Mouse (Mus musculus) E14TG2a.4 (cell line): ENCODE measurements around the gene Fkbp6.

ENCODE experiments used
- H3K27me3 ChIP-seq: 2 replicates; pipeline ENCODE4 v1.6.1; 2014; ENCODE audit warnings: low read length, control low read depth; ENCODE audit not compliant: insufficient read depth
- H3K36me3 ChIP-seq: 2 replicates; pipeline ENCODE4 v1.6.1; 2014; ENCODE audit warnings: low read length, control low read depth; ENCODE audit not compliant: insufficient read depth
- H3K4me1 ChIP-seq: replicated peaks from 2 replicates; pipeline ENCODE4 v1.6.1; 2014; ENCODE audit warnings: low read depth, low read length, control low read depth
- H3K4me3 ChIP-seq: replicated peaks from 2 replicates; pipeline ENCODE4 v1.5.1; 2014; ENCODE audit warnings: mild to moderate bottlenecking, low read length
- H3K9me3 ChIP-seq: 2 replicates; pipeline ENCODE4 v1.6.1; 2014; ENCODE audit warnings: low read length, control low read depth
- CTCF ChIP-seq: conservative IDR thresholded peaks from 2 replicates; pipeline ENCODE4 v1.5.1; 2014; ENCODE audit warnings: low read length
- NANOG ChIP-seq: IDR thresholded peaks from 2 replicates; pipeline ENCODE4 v1.6.1; 2014; ENCODE audit warnings: borderline replicate concordance, low read length, mixed read lengths
- POU5F1 ChIP-seq: IDR thresholded peaks from 2 replicates; pipeline ENCODE4 v1.6.1; 2014; ENCODE audit warnings: low read length, borderline replicate concordance

Gene Fkbp6

GRCm38 (mm10) chr5:135258280-135259150, 91.3 kb downstream of the Fkbp6 start:
- peak overlapping the region; percentile 61 for H3K4me3 ChIP-seq
- H3K27me3 ChIP-seq: peaks cover 21% of the 10 kb centered on the region
- peaks cover 11% of the 10 kb centered on the region for H3K9me3 ChIP-seq
- TF ChIP-seq NANOG (no peak), CTCF (no peak), POU5F1 (no peak)
- no peaks in the 10 kb centered on the region for H3K36me3 ChIP-seq
- peaks cover 16% of the 10 kb centered on the region for H3K4me1 ChIP-seq

- Histone ChIP-seq H3K4me1 (peaks cover 23% of the 10 kb centered on the region), H3K36me3 (no peaks in the 10 kb centered on the region), H3K4me3 (no peak overlapping the region), H3K9me3 (peaks cover 11% of the 10 kb centered on the region), H3K27me3 (peaks cover 17% of the 10 kb centered on the region)
- peak; percentile 59 for TF ChIP-seq CTCF
- no peak for TF ChIP-seq NANOG
- no peak for TF ChIP-seq POU5F1
Observed at GRCm38 (mm10) chr5:135257559-135257958, 92.3 kb downstream of the Fkbp6 start.

- Histone ChIP-seq H3K4me3 (no peak overlapping the region), H3K36me3 (no peaks in the 10 kb centered on the region), H3K9me3 (peaks cover 11% of the 10 kb centered on the region), H3K4me1 (peaks cover 26% of the 10 kb centered on the region), H3K27me3 (peaks cover 17% of the 10 kb centered on the region)
- no peak for TF ChIP-seq NANOG
- no peak for TF ChIP-seq CTCF
- TF ChIP-seq POU5F1: no peak
Observed at GRCm38 (mm10) chr5:135256166-135256565, 93.7 kb downstream of the Fkbp6 start.

GRCm38 (mm10) chr5:135253741-135254401, 96.0 kb downstream of the Fkbp6 start:
- H3K27me3 ChIP-seq: peaks cover 32% of the 10 kb centered on the region
- H3K4me1 ChIP-seq: peaks cover 42% of the 10 kb centered on the region
- 0 out of 2 replicates have a peak, but pooled peaks cover 4% of the 10 kb centered on the region for H3K36me3 ChIP-seq
- peak overlapping the region; percentile 23; the same call in 1 of the 2 replicates for H3K4me3 ChIP-seq
- TF ChIP-seq NANOG (no peak), POU5F1 (no peak), CTCF (no peak)
- peaks cover 11% of the 10 kb centered on the region for H3K9me3 ChIP-seq

- Histone ChIP-seq H3K9me3 (peaks cover 2% of the 10 kb centered on the region), H3K4me1 (peaks cover 65% of the 10 kb centered on the region), H3K27me3 (peaks cover 22% of the 10 kb centered on the region), H3K4me3 (peak within 1 kb of the TSS; percentile 83), H3K36me3 (peaks cover 21% of the 10 kb centered on the region)
- TF ChIP-seq NANOG: no peak
- TF ChIP-seq CTCF: no peak
- TF ChIP-seq POU5F1: no peak
Observed at GRCm38 (mm10) chr5:135251079-135251454, 98.8 kb downstream of the Fkbp6 start, which contains the start of gene Fzd9. Fzd9 (minus strand) TSS chr5:135251230.

- TF ChIP-seq POU5F1 (no peak), NANOG (no peak), CTCF (no peak)
- peak overlapping the region; percentile 83 for H3K4me3 ChIP-seq
- H3K9me3 ChIP-seq: no peaks in the 10 kb centered on the region
- peaks cover 22% of the 10 kb centered on the region for H3K27me3 ChIP-seq
- H3K4me1 ChIP-seq: peaks cover 72% of the 10 kb centered on the region
- H3K36me3 ChIP-seq: peaks cover 27% of the 10 kb centered on the region
Observed at GRCm38 (mm10) chr5:135250186-135251078, 99.4 kb downstream of the Fkbp6 start.

- Histone ChIP-seq H3K9me3 (no peaks in the 10 kb centered on the region), H3K27me3 (peaks cover 22% of the 10 kb centered on the region), H3K4me3 (0 out of 2 replicates have a peak overlapping the region, but pooled peaks have one; percentile 10), H3K36me3 (peaks cover 41% of the 10 kb centered on the region), H3K4me1 (peaks cover 79% of the 10 kb centered on the region)
- TF ChIP-seq POU5F1 (no peak), NANOG (no peak), CTCF (no peak)
Observed at GRCm38 (mm10) chr5:135248956-135249676, 100.7 kb downstream of the Fkbp6 start.
